Mouse (Mus musculus): ENCODE measurements at regions not wholly inside any gene's neighbourhood (a gene's known extent, or its start where the extent isn't known, plus 50 kb on each side); places are given as distances from the start of the nearest gene placed in this dataset.
"Not testable (repeated sequence)": the region's sequence is repeated elsewhere in the genome, so short reads cannot be mapped to it uniquely, and the experiment has no call there.

- DNase-seq (ENCODE audit: low spot score), result not testable (repeated sequence)
Measured at GRCm38 (mm10) chr17:17197229-17197628, 76.0 kb downstream of the Zfp97 start.

- no peak for DNase-seq (ENCODE audit: low spot score)
Measured at GRCm38 (mm10) chr17:17229069-17229468, 107.9 kb downstream of the Zfp97 start.

GRCm38 (mm10) chr17:17234329-17235185, 113.3 kb downstream of the Zfp97 start:
- DNase-seq (ENCODE audit: low spot score), result peak; percentile 58

GRCm38 (mm10) chr17:17235186-17235482, 113.9 kb downstream of the Zfp97 start:
- not testable (repeated sequence) for DNase-seq (ENCODE audit: low spot score)

Measured in urinary bladder, adult 2 months (tissue).